Mouse (Mus musculus): Measurements from ENCODE around the gene Zc3h6. TPM values are rescaled to one million over a fixed set of nuclear protein-coding genes. Genes with fewer than 3 reads are reported as not detected.

Gene Zc3h6
- polyA plus RNA-seq, 1 experiment from 2014 or later: 3.7 TPM

DNA sequence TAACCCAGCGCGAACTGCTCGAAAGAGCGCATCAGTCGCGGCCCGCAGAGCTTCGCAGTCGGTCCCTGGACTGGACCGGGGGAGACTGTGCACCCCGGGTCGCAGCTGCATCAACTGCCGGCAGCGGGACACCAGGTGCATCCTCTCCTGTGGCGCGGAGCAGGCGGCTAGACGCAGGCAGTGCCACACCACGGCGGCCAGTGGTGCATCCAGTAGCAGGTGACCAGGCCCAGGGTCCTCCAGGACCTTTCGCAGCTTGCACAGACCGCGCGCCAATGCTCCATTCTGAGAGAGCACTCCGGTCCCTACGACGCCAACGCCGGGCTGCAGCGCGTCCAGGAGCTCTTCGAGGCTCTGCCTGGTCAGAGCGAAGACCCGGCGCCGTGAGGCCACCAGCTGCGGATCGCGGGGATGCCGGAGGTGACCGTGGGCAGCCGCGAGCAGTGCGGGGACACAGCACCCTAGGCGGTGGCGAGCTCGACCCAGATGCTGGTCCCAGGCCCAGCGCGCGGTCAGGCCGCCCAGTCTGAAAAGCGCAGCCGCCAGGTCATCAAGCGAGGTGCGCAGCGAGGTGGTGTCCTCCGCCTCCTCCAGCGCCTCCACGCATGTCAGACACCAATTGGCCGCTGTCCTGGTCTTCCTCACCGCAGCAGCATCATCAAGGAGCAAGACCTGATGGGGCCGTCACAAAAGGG, 71.9 kb downstream of the Zc3h6 start:
- ATAC-seq (ENCODE audit: insufficient number of reproducible peaks, insufficient read depth, low FRiP score, low TSS enrichment, low read depth): no peak
- Histone ChIP-seq H3K27me3 (peaks cover 57% of the 10 kb centered on the region), H3K27ac (no peak overlapping the region), H3K9ac (peak overlapping the region; percentile 67), H3K36me3 (no peaks in the 10 kb centered on the region), H3K4me3 (peak overlapping the region; percentile 48), H3K4me2 (peak overlapping the region; percentile 91), H3K9me3 (no peaks in the 10 kb centered on the region), H3K4me1 (peaks cover 12% of the 10 kb centered on the region)
- WGBS: 4% methylated on average over 62 of the region's 62 CpGs

DNA sequence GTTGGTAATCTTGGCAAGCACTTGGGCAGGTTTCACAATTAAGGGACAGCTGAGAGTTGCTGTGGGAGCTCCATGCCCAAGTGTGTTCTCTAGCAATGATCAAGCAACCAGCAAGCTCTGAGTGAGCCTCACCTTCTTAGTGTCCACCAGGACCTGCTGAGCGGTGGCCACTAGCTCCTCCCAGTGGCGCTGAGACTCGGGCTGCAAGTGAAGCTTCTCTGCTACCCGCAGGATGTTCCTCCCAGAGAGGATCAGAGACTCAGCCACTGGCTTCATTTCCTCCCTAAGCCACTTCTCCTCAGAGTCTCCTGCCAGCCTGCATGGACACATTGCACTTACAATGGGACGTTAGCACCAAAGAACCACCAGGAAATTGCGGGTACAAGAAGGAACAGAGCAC, 73.4 kb downstream of the Zc3h6 start:
- Histone ChIP-seq H3K9me3 (no peaks in the 10 kb centered on the region), H3K4me3 (no peak overlapping the region), H3K27ac (no peak overlapping the region), H3K36me3 (no peaks in the 10 kb centered on the region), H3K4me1 (peaks cover 12% of the 10 kb centered on the region), H3K27me3 (peaks cover 57% of the 10 kb centered on the region), H3K9ac (no peak overlapping the region), H3K4me2 (no peak overlapping the region)
- no peak for ATAC-seq (ENCODE audit: insufficient number of reproducible peaks, insufficient read depth, low FRiP score, low TSS enrichment, low read depth)
- 28% methylated on average over 6 of the region's 6 CpGs for WGBS

DNA sequence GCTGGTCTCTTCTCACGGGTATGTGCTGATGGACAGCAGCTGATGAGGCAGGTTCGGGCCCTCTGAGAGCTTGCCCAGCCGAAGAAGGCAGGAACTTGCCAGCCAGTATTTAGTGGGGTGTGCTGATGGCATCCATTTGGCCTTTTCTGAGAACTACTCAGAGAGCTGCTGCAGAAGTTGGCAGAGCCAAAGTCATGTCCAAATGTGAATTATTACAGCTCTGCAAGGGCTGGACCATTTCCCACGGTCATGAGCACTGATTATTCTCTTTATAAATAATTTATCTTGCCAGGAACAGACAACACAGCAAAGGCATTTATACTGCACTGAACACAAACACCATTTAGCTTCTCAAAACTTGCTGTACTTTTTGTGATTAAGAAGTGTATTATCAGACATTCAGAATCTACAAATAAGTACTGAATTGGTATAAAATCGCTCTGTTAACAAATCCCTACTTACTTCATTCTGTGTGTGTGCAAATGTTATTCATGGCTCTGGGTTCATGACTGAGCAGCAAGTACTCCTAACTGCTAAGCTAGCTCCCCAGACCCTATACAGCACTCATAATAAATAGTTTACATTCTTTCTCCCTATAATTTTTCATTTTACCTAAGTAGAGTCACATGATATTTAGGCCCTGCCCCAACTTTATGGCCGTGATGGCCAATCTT, 79.1 kb downstream of the Zc3h6 start:
- H3K4me2 ChIP-seq: no peak overlapping the region
- no peak overlapping the region for H3K9ac ChIP-seq
- no peak overlapping the region for H3K27ac ChIP-seq
- H3K27me3 ChIP-seq: peaks cover 1% of the 10 kb centered on the region
- H3K4me1 ChIP-seq: no peaks in the 10 kb centered on the region
- no peak for ATAC-seq (ENCODE audit: insufficient number of reproducible peaks, insufficient read depth, low FRiP score, low TSS enrichment, low read depth)
- no peaks in the 10 kb centered on the region for H3K36me3 ChIP-seq
- 80% methylated on average over 6 of the region's 6 CpGs for WGBS
- H3K9me3 ChIP-seq: no peaks in the 10 kb centered on the region
- H3K4me3 ChIP-seq: no peak overlapping the region

DNA sequence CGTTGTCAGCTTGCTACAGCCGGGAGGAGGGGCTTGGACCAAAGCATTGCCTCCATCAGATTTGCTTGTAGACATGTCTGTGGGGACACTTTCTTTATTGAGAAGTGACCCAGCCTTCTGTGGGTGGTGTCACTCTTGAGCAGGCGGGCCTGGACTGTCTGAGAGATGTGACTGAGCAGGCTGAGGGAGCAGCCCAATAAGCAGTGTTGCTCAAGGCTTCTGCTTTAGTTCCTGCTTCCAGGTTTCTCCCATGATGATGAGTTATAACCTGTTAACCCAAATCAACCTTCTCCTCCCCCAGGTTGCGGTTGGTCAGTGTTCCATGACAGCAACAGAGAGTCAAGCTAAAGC, 79.6 kb downstream of the Zc3h6 start:
- H3K4me1 ChIP-seq: no peaks in the 10 kb centered on the region
- no peaks in the 10 kb centered on the region for H3K9me3 ChIP-seq
- H3K9ac ChIP-seq: no peak overlapping the region
- no peak for ATAC-seq (ENCODE audit: insufficient number of reproducible peaks, insufficient read depth, low FRiP score, low TSS enrichment, low read depth)
- H3K36me3 ChIP-seq: no peaks in the 10 kb centered on the region
- WGBS: 86% methylated on average over 4 of the region's 4 CpGs
- H3K4me2 ChIP-seq: no peak overlapping the region
- H3K4me3 ChIP-seq: no peak overlapping the region
- no peaks in the 10 kb centered on the region for H3K27me3 ChIP-seq
- H3K27ac ChIP-seq: no peak overlapping the region

DNA sequence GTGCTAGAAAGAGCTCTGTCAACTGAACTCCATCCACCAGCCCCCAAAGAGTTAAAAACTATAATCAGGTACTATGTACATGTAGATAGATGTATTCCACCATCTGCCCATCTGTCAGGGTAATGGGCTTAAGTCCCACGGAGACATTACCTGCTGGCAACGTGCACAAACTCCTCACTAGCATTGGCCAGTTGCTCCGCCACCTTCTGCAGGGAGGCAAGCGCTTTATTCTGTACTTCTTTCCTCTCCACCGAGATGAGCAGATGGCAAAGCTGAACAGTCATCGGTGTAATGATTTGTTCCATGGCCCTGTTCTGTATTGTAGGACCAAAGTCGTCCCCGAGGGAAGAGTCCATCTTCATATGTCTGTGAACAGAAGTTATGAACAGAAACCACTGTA, 80.6 kb downstream of the Zc3h6 start, which contains the start of gene Vinac1:
Gene Vinac1 (minus strand): TSS at position 362 of the 400 bp plus-strand sequence.
- Histone ChIP-seq H3K4me1 (no peaks in the 10 kb centered on the region), H3K9me3 (no peaks in the 10 kb centered on the region), H3K4me2 (no peak within 1 kb of the TSS), H3K9ac (no peak within 1 kb of the TSS), H3K36me3 (no peaks in the 10 kb centered on the region), H3K4me3 (no peak within 1 kb of the TSS), H3K27me3 (no peaks in the 10 kb centered on the region), H3K27ac (no peak within 1 kb of the TSS)
- ATAC-seq (ENCODE audit: insufficient number of reproducible peaks, insufficient read depth, low FRiP score, low TSS enrichment, low read depth): no peak
- WGBS: 81% methylated on average over 8 of the region's 8 CpGs

DNA sequence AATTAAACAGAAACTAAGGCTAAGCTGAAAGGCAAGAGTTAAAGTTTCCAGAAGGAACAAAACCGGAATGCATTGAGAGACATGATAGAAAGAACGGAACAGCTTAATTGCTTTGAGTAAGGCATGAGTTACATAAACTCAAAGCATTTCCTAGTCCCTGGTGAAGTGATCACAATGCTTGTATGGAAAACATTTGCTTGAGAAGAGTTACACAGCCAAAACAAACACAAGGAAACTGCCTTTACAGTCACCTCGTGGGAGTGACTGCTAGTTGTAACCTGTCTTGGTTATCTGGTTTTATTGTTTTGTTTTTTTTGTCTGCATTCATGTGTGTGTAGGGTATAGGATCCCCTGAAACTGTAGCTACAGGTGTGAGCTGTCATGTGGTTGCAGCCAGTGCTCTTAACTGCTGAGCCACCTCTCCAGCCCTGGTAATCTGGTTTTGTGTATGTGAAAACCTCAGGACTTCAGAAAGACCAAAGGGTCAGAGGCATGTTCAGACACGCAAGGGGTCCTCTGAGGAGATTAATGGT, 85.3 kb downstream of the Zc3h6 start:
- Histone ChIP-seq H3K27me3 (no peaks in the 10 kb centered on the region), H3K36me3 (no peaks in the 10 kb centered on the region), H3K9ac (no peak overlapping the region), H3K9me3 (peaks cover 6% of the 10 kb centered on the region; the same call in 1 of the 2 replicates), H3K27ac (no peak overlapping the region), H3K4me1 (no peaks in the 10 kb centered on the region), H3K4me3 (no peak overlapping the region), H3K4me2 (no peak overlapping the region)
- ATAC-seq (ENCODE audit: insufficient number of reproducible peaks, insufficient read depth, low FRiP score, low TSS enrichment, low read depth): no peak
- WGBS: 57% methylated on average over 4 of the region's 4 CpGs

DNA sequence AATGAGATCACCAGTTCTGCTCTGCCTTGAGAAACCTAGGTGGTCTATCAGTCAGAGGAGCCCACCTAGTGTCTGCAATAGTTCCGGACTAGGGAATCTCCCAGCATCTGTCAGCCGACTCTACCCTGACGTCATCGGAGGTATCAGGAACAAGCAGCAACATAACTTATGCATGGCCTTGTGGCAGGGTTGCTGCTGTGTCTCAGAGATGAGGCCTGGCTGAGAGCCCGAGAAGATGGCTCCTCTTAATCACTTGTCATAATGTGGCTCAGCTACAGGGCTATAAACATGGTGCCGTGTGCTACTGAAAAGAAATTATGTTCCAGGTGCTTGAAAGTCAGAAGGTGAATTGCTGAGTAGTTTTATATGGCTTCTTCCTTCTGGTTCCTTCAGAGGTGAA, 88.5 kb downstream of the Zc3h6 start:
- H3K4me1 ChIP-seq: no peaks in the 10 kb centered on the region
- H3K9me3 ChIP-seq: peaks cover 10% of the 10 kb centered on the region
- no peaks in the 10 kb centered on the region for H3K36me3 ChIP-seq
- no peak overlapping the region for H3K27ac ChIP-seq
- no peak overlapping the region for H3K9ac ChIP-seq
- no peak for ATAC-seq (ENCODE audit: insufficient number of reproducible peaks, insufficient read depth, low FRiP score, low TSS enrichment, low read depth)
- no peak overlapping the region for H3K4me3 ChIP-seq
- 87% methylated on average over 6 of the region's 6 CpGs for WGBS
- no peaks in the 10 kb centered on the region for H3K27me3 ChIP-seq
- no peak overlapping the region for H3K4me2 ChIP-seq

DNA sequence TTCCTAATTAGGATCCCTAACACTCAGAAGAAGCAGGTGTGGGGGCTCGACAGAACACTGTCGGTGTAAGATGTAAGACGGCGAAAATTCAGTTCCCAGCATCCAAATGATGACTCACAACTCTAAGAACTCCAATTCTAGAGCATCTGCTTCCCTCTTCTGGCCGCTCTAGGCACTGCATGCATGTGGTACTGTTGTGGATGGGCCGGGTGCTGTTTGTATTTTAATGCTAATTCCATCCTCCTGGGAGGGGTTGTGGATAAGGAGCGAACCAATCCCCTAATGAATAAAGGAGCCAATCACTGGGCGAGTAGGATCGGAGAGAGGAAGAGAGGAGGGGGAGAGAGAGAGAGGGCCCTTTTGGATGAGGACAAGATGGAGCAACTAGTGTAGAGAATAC, 89.4 kb downstream of the Zc3h6 start:
- no peak overlapping the region for H3K27ac ChIP-seq
- H3K4me3 ChIP-seq: no peak overlapping the region
- no peaks in the 10 kb centered on the region for H3K36me3 ChIP-seq
- H3K4me2 ChIP-seq: no peak overlapping the region
- 40% methylated on average over 9 of the region's 9 CpGs for WGBS
- H3K9me3 ChIP-seq: peaks cover 10% of the 10 kb centered on the region
- ATAC-seq (ENCODE audit: insufficient number of reproducible peaks, insufficient read depth, low FRiP score, low TSS enrichment, low read depth): no peak
- H3K27me3 ChIP-seq: no peaks in the 10 kb centered on the region
- H3K4me1 ChIP-seq: no peaks in the 10 kb centered on the region
- no peak overlapping the region for H3K9ac ChIP-seq

DNA sequence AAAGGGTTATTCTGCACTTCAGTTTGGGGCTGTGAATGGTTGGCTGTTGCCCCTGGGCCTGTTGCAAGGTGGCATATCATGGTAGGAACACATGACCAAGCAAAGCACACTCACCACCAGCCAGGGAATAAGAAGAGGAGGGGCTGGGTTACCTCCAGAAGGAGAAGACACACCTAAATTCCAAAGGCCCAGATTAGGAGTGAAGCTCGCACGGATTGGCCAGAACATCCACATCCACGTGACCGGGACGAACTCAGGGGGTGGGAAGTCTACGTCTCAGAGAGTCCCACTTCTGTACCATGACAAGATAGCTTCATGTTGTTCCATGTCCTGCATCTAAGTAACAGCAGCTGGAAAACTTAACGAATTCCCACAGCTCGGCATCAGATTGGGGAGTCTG, 90.1 kb downstream of the Zc3h6 start:
- H3K36me3 ChIP-seq: no peaks in the 10 kb centered on the region
- H3K9me3 ChIP-seq: peaks cover 10% of the 10 kb centered on the region
- H3K9ac ChIP-seq: no peak overlapping the region
- H3K4me2 ChIP-seq: no peak overlapping the region
- ATAC-seq (ENCODE audit: insufficient number of reproducible peaks, insufficient read depth, low FRiP score, low TSS enrichment, low read depth): no peak
- H3K27me3 ChIP-seq: no peaks in the 10 kb centered on the region
- WGBS: 96% methylated on average over 8 of the region's 8 CpGs
- no peak overlapping the region for H3K4me3 ChIP-seq
- no peaks in the 10 kb centered on the region for H3K4me1 ChIP-seq
- H3K27ac ChIP-seq: no peak overlapping the region

DNA sequence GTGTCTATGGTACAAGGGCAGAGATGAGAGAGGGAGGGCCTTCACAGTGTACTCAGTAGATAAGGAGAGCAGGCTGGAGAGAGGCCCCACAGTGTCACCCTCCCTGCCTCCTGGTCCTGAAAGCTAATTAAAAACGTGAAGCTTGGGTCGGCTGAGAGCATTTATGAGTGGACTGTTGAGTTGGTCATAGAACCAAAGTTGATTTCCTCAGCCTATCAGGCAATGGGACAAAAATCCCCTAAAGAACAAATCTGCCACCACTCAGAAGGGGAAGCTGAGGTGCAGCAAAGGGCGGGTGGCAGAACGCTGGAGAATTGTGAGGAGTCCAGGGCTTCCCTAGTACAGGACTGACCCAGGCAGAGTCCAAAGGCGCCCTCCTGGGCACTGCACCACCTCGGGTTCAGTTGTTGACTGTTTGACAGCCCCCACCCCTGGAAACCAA, 90.7 kb downstream of the Zc3h6 start:
- Histone ChIP-seq H3K27ac (no peak overlapping the region), H3K4me1 (no peaks in the 10 kb centered on the region), H3K36me3 (no peaks in the 10 kb centered on the region), H3K9ac (no peak overlapping the region), H3K9me3 (peaks cover 10% of the 10 kb centered on the region), H3K4me2 (no peak overlapping the region), H3K27me3 (no peaks in the 10 kb centered on the region), H3K4me3 (no peak overlapping the region)
- WGBS: 82% methylated on average over 6 of the region's 6 CpGs
- ATAC-seq (ENCODE audit: insufficient number of reproducible peaks, insufficient read depth, low FRiP score, low TSS enrichment, low read depth): no peak

DNA sequence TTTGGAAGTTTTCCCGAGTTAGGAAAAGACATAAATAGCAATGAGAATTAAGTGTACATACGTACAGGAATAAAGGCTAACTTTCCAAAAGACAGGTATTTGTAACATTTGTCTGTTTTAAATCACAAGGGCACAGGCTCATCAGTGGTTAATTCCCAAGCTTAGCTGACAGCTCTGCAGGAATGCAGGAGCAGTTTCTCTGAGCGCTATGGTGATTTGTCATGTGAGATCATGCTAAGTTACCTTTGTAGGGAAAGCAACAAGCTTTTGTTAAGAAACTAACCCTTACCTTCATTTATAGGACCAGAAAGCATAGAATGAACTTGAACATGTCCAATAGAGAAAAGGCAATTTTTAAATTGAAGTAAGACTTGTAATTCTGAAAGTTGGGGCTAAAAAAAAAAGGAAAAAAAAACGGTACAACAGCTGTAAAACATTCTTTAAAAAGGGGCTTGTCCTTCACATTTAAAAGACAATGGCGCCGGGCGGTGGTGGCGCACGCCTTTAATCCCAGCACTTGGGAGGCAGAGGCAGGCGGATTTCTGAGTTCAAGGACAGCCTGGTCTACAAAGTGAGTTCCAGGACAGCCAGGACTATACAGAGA, 94.4 kb downstream of the Zc3h6 start:
- Histone ChIP-seq H3K9me3 (peaks cover 6% of the 10 kb centered on the region), H3K4me3 (no peak overlapping the region), H3K4me1 (peaks cover 7% of the 10 kb centered on the region), H3K36me3 (no peaks in the 10 kb centered on the region), H3K27me3 (no peaks in the 10 kb centered on the region), H3K9ac (no peak overlapping the region), H3K4me2 (no peak overlapping the region), H3K27ac (no peak overlapping the region)
- no peak for ATAC-seq (ENCODE audit: insufficient number of reproducible peaks, insufficient read depth, low FRiP score, low TSS enrichment, low read depth)
- whole genome bisulfite sequencing: 70% methylated on average over 10 of the region's 10 CpGs
